Mouse (Mus musculus): ENCODE data around the gene AL731706.1.
"Not testable (repeated sequence)": the region's sequence is repeated elsewhere in the genome, so short reads cannot be mapped to it uniquely, and the experiment has no call there.

AL731706.1 gene

DNA sequence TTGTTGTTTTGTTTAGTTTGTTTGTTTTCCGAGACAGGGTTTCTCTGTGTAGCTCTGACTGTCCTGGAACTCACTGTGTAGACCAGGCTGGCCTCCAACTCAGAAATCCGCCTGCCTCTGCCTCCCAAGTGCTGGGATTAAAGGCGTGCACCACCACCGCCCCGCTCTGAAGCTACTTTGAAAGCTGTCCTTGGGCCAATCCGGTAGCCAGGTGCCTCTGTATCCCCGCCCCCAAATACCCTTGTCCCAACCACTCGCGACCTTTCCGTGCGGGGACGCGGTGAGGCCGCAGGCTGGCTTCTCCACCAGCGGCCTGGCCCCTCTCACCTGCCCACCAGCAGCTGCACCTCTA, 497 bp downstream of the AL731706.1 start:
- DNase-seq (ENCODE audit: low read depth, low spot score); H3K27me3 ChIP-seq (ENCODE audit: control insufficient read depth, insufficient read depth, low read length, poor library complexity, severe bottlenecking); H3K36me3 ChIP-seq (ENCODE audit: control insufficient read depth, insufficient read depth, low read length, poor library complexity, severe bottlenecking): not testable (repeated sequence)

DNA sequence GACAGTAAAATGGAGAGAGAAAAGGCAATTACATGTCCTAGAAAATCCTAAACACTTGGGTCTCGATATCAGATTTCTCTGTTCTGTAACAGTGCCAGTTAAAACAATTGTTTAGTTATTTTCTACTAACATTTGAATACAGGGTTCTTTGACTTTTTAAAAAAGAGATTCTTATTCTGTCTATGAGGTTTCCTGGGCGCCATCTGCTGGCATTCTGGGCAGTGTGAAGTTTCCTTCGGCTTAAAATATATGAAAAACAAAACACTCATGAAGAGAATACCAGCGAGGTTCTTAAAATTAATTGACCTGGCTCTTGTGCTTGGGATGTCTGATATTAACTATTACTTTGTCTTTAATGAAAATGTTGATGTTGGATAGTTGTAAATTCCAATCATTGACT, 4.3 kb downstream of the AL731706.1 start:
- H3K36me3 ChIP-seq (ENCODE audit: control insufficient read depth, insufficient read depth, low read length, poor library complexity, severe bottlenecking) = peaks cover 3% of the 10 kb centered on the region
- peak; percentile 23 for DNase-seq (ENCODE audit: low read depth, low spot score)

DNA sequence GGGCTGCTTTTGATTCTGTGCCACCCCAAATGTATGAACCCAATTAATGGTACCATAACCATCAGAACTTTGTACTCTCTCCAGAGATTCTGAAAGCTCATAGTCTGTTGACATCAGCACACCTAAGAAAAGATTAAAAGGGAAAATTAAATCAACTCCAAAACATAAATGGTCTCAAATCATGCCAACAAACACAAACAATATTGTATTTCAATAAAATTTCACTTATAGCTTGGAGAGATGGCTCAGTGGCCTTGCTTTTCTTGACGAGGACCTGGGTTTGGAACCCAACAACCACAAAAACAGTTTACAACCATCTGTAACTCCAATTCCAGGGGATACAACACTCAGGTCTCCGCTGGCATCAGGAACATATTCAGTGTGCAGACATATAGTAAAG, 5.6 kb downstream of the AL731706.1 start, which contains the start of gene AL731706.2:
Gene AL731706.2 (minus strand): TSS at position 101 of the 400 bp plus-strand sequence.
- Histone ChIP-seq H3K36me3 (ENCODE audit: control insufficient read depth, insufficient read depth, low read length, poor library complexity, severe bottlenecking) (peaks cover 3% of the 10 kb centered on the region), H3K27me3 (ENCODE audit: control insufficient read depth, insufficient read depth, low read length, poor library complexity, severe bottlenecking) (no peaks in the 10 kb centered on the region)
- DNase-seq (ENCODE audit: low read depth, low spot score) = no peak

More for the DNA sequence above, 4.3 kb downstream of the AL731706.1 start:
- no peaks in the 10 kb centered on the region for H3K27me3 ChIP-seq (ENCODE audit: control insufficient read depth, insufficient read depth, low read length, poor library complexity, severe bottlenecking)

DNA sequence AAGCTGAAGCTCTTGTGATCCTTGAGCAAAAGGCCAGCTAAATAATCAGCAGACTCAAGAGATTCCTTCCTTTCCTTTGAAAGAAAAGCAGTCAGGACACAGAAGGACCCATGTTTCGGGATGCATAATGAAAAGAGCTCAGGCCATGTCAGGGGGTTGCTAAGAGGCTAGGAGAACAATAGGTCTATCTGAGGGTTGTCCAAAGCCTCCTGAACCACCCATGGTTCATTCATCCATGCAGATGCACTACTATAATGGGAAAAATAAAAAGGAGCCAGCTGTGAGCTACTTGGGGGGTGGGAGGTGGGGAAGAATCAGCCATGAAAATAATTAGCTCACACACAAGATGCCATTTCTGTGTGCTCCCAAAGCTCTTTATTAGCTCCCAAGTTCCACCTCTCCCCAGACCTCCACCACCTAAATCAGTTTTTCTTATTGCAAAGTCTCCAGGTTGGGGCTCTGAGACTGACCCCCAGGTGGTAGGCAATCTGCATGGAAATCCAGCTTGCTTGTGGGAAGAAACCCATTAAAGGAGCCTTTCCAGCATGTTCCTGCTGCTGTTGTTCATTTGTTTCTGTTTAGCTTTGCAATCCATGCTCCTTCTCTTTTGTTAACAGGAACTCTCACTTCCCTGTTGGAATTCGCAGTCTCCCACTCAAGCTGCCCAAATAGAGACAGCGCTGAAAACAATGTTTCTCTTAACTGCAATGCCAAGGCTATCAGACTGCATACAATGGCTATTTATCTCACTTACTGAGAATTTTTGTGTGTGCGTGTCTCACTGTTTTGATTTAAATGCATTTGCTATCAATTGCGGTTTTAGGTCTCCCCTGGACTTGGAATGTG, 36.4 kb downstream of the AL731706.1 start:
- no peaks in the 10 kb centered on the region; the same call in 1 of the 2 replicates for H3K27me3 ChIP-seq (ENCODE audit: control insufficient read depth, insufficient read depth, low read length, poor library complexity, severe bottlenecking)
- DNase-seq (ENCODE audit: low read depth, low spot score) = no peak
- H3K36me3 ChIP-seq (ENCODE audit: control insufficient read depth, insufficient read depth, low read length, poor library complexity, severe bottlenecking) = no peaks in the 10 kb centered on the region

DNA sequence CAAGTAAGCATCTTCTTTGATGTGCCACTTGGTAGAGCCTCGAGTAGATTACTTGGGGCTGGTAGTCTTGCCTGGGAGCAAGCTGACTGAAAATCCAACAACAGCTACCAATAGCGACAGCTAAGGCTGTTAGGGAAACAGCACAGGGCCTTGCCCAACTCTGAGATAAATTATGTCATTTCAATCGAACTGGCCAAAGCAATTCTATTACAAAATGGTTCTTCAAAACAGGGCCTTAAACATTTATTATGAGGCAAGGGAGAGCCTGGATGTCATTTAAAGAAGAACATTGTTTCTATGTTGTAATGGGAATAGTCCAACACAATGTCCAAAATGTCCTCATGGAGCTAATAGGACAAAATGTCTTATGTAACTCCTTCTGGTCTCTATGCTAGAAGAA, 40.8 kb downstream of the AL731706.1 start:
- H3K27me3 ChIP-seq (ENCODE audit: control insufficient read depth, insufficient read depth, low read length, poor library complexity, severe bottlenecking) = no peaks in the 10 kb centered on the region; the same call in 1 of the 2 replicates
- H3K36me3 ChIP-seq (ENCODE audit: control insufficient read depth, insufficient read depth, low read length, poor library complexity, severe bottlenecking) = no peaks in the 10 kb centered on the region
- no peak for DNase-seq (ENCODE audit: low read depth, low spot score)

DNA sequence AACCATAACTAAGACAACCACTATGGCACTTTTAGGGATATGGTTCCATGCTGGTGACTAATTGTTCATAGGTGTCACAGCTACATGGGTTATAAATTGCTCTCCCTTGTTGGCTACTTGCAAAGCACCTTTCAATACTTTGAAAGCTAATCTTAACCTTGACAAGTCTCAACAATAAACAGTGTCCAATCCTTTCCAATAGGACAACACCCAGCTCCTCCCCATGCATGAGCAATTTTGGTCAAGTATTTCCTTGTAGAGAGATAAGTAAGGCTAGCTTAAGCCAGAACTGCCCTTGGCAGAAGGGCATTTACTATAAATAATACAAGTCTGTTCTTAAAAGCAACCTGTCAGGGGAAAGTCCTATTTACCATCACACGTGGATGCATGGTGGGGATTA, 53.2 kb downstream of the AL731706.1 start:
- Histone ChIP-seq H3K36me3 (ENCODE audit: control insufficient read depth, insufficient read depth, low read length, poor library complexity, severe bottlenecking) (no peaks in the 10 kb centered on the region), H3K27me3 (ENCODE audit: control insufficient read depth, insufficient read depth, low read length, poor library complexity, severe bottlenecking) (no peaks in the 10 kb centered on the region)
- DNase-seq (ENCODE audit: low read depth, low spot score) = no peak

DNA sequence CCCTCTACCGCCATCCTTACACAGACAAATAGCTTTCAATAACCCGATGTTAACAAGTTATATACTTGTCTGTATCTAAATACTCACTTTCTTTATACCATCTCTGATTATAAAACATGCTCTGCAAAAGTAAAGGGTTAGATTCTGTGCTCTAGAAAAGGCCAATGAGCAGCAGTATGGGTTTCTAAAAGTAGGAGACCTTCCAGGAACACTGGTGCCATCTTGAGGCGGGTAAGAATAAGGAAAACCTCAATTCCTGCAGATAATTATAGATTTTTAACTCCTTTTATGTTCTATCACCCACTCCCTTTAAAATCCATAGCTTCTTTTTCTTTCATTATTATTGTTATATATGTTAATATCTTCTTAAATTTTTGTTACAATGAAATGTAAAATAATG, 55.3 kb downstream of the AL731706.1 start:
- Histone ChIP-seq H3K36me3 (ENCODE audit: control insufficient read depth, insufficient read depth, low read length, poor library complexity, severe bottlenecking) (no peaks in the 10 kb centered on the region), H3K27me3 (ENCODE audit: control insufficient read depth, insufficient read depth, low read length, poor library complexity, severe bottlenecking) (no peaks in the 10 kb centered on the region)
- DNase-seq (ENCODE audit: low read depth, low spot score) = no peak

DNA sequence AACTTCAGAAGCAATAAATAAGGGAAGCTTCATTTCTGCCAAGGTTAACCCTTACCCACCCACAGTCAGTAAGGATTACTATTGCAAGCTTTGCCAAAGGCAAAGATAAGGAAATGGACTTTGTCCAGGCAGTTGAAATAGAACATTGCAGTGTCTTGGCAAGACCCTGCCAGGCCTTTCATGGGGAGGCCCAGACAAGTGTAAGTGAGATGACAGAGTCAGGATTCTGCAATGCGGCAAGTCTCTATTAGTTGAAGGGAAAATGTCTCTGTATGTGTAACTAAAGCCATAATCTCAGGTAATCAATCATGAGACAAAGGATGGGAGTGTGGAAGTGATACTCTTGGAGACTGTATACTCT, 56.5 kb downstream of the AL731706.1 start:
- no peaks in the 10 kb centered on the region for H3K27me3 ChIP-seq (ENCODE audit: control insufficient read depth, insufficient read depth, low read length, poor library complexity, severe bottlenecking)
- H3K36me3 ChIP-seq (ENCODE audit: control insufficient read depth, insufficient read depth, low read length, poor library complexity, severe bottlenecking) = no peaks in the 10 kb centered on the region
- no peak for DNase-seq (ENCODE audit: low read depth, low spot score)

DNA sequence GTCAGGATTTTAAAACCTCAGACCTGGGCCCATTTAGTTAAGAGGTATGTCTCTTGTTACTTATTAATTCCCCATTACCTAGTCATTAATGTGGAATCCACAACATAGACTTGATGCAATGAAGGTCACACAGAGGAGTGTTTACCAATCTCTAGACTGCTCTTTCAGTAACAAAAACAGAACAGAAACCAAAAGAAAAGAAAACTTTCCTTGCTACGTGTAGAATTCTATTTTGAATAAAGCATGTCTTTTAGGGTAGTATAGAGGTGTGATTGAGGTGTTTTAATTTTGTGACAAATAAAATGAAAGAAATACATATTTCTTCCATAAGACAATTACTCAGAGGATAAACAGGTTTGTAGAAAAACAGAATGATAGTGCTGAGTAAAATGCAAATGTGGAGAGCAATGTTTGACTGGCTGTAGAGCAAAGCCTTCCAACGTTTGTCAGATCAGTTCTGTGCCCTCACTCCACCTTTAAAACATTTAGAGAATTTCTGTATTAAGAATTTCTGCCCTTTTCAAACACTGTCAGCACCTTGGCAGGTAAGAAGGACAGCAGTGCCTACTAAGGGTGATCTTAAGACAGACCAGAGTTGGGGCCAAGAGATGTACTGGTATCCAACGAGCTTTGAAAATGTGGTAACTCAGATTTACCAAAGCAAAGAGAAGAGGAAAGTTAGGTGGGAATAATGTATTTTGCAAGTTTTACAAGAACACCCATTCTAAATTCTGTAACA, 57.0 kb downstream of the AL731706.1 start:
- Histone ChIP-seq H3K27me3 (ENCODE audit: control insufficient read depth, insufficient read depth, low read length, poor library complexity, severe bottlenecking) (no peaks in the 10 kb centered on the region), H3K36me3 (ENCODE audit: control insufficient read depth, insufficient read depth, low read length, poor library complexity, severe bottlenecking) (no peaks in the 10 kb centered on the region)
- no peak for DNase-seq (ENCODE audit: low read depth, low spot score)

DNA sequence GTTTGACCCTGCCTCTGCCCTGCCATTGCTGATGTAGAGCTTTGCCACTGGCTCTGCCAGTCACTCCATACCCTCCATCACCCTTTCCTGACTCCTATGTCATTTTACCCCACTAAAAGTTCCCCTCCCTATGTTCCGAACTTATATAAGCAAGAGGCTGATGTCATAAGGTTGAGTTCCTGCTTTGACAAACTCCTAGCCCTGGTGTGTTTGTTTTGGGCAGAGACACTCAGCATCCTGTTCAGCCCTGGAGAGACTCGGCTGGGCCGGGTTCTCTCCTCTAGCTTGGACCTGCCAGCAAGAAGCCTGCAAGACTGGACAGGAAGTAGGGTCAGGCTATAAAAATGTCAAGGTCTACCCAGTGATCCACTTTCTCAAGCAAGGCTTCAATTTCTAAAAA, 58.3 kb downstream of the AL731706.1 start:
- Histone ChIP-seq H3K27me3 (ENCODE audit: control insufficient read depth, insufficient read depth, low read length, poor library complexity, severe bottlenecking) (no peaks in the 10 kb centered on the region), H3K36me3 (ENCODE audit: control insufficient read depth, insufficient read depth, low read length, poor library complexity, severe bottlenecking) (no peaks in the 10 kb centered on the region)
- no peak for DNase-seq (ENCODE audit: low read depth, low spot score)

All from splenic B cell, adult 2 months (primary cell).